Mouse (Mus musculus): ENCODE results near the gene Ccdc47. TPM values are rescaled to one million over a fixed set of nuclear protein-coding genes. Genes with fewer than 3 reads are reported as not detected.

Ccdc47 gene
- polyA plus RNA-seq, 1 experiment, result 3.0 TPM

DNA sequence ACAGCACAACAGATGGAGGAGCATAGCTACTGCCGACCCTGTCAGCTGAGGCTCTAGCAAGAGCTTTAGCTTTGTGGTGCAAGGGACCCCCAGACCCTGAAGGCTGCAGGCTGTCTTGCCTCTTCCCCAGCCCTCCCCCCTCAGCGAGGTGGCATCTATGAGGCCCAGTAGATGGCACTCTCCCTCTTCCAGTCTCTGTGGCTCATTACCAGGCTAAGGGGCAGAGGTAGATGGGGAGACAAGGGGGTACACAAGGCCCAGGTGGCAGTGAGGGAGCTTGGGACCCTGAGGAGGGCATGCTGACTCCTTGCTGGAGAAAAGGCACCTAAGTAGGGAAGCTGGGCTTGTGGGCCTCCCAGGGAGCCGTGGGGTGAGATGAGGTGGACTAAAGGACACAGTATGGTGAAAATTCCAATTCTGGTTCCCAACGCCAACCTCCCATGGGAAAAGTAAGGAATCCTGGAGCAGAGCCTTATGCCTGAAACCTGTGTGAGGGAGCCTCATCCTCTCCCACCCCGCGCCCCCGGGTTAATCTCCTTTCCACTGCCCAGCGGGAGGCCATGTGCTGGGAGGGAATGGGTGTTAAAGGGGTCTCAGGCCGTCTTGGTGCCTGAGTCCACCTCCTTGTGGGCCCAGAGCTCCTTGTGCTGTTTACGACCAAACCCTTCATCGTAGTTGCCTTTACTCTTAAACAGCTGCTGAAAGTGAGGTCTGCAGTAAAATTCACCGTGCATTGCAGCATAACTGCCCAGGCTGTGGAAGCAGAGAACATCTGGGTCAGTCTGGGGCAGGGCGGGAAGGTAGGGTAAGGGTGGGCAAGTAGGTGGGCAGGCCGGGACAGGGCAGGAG lies 57.8 kb downstream of the Ccdc47 start:
- TF ChIP-seq GATA1 (IDR thresholded peaks at IDR 0.05; ENCODE audit: low read length), result no peak

GRCm38 (mm10) chr11:106157154-106157553 lies 59.0 kb downstream of the Ccdc47 start:
- TF ChIP-seq GATA1 (IDR thresholded peaks at IDR 0.05; ENCODE audit: low read length), result no peak

GRCm38 (mm10) chr11:106156257-106156656 lies 59.9 kb downstream of the Ccdc47 start:
- TF ChIP-seq GATA1 (IDR thresholded peaks at IDR 0.05; ENCODE audit: low read length), result no peak

- no peak for TF ChIP-seq GATA1 (IDR thresholded peaks at IDR 0.05; ENCODE audit: low read length)
Measured at GRCm38 (mm10) chr11:106155761-106156160, 60.4 kb downstream of the Ccdc47 start.

- no peak for TF ChIP-seq GATA1 (IDR thresholded peaks at IDR 0.05; ENCODE audit: low read length)
Measured at GRCm38 (mm10) chr11:106154770-106155169, 61.4 kb downstream of the Ccdc47 start.

DNA sequence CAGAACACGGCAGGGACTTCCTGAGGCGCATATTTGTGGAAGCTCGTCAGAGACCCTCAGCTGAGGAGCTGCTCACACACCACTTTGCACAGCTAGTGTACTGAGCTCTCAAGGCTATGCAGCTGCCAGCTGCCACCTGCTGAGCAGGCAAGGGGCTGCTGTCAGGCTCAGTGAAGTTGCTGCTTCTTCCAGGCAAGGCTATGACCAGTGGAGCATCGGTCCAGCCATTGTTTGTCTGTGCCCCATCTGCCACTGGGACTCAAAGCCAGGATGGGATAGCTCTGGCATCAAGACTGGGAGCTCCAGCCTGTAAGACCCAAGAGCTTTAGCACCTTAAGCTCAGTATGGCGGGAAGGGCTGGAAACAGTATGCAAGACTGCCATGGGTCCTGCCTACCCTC lies 62.1 kb downstream of the Ccdc47 start:
- no peak for TF ChIP-seq GATA1 (IDR thresholded peaks at IDR 0.05; ENCODE audit: low read length)

DNA sequence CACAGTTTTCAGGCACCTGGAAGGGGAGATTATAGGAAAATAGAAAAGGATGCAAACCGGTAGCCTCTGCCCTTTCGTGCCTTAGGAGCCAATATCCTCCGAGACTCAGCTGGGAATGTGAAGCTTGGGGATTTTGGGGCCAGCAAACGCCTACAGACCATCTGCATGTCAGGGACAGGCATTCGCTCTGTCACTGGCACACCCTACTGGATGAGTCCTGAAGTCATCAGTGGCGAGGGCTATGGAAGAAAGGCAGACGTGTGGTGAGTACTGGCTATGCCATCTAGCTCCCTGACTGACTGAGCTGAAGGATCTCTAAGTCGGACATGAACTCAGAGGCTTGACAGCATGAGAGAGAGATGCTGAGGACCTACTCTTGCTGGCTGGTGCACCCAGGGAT lies 64.0 kb downstream of the Ccdc47 start:
- no peak for TF ChIP-seq GATA1 (IDR thresholded peaks at IDR 0.05; ENCODE audit: low read length)

DNA sequence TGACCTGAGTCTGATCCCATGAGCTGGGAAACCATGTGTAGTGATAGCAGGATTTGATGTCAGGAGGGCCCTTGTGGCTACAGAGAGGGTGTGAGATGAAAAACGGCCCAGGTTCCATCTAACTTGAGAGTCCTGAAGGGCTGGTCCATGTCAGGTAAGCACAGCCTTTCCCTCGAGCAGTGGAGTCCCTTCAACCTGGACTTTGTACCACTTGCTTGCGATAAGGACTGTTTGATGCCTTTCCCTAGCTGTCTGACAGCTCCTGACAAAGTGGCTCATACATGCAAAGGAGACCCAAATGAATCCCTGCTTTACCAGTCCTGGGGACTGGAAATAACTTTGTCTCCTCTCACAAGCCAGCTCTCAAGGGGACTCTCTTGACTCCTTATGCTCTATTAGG lies 64.9 kb downstream of the Ccdc47 start:
- TF ChIP-seq GATA1 (IDR thresholded peaks at IDR 0.05; ENCODE audit: low read length), result no peak

Other genes with a start within 250 kb of the Ccdc47 start
- not detected in 2 replicates for gene Ace, start 248.4 kb downstream of the Ccdc47 start, polyA plus RNA-seq (2012)
- not detected in 2 replicates for gene Ace3, start 221.7 kb downstream of the Ccdc47 start, polyA plus RNA-seq (2012)
- not detected in 2 replicates for gene Kcnh6, start 208.2 kb downstream of the Ccdc47 start, polyA plus RNA-seq (2012)
- gene Dcaf7, start 179.5 kb downstream of the Ccdc47 start, polyA plus RNA-seq (2012), result 37.1 and 91.6 TPM in 2 replicates
- 19.8 and 20.1 TPM in 2 replicates for gene Taco1, start 150.3 kb downstream of the Ccdc47 start, polyA plus RNA-seq (2012)
- 3.1 and 3.5 TPM in 2 replicates for gene Map3k3, start 131.7 kb downstream of the Ccdc47 start, polyA plus RNA-seq (2012)
- not detected in 2 replicates for gene Gm10840, start 55.5 kb downstream of the Ccdc47 start, polyA plus RNA-seq (2012)
- gene Limd2, start 55.5 kb downstream of the Ccdc47 start, polyA plus RNA-seq (2012), result 218 and 245 TPM in 2 replicates
- 34.1 and 40.1 TPM in 2 replicates for gene Strada, start 14.2 kb downstream of the Ccdc47 start, polyA plus RNA-seq (2012)
- 29.6 and 36.2 TPM in 2 replicates for gene Ddx42, start 582 bp upstream of the Ccdc47 start, polyA plus RNA-seq (2012)
- 7.3 and 23.1 TPM in 2 replicates for gene Ftsj3, start 39.7 kb upstream of the Ccdc47 start, polyA plus RNA-seq (2012)
- gene Psmc5, start 39.8 kb upstream of the Ccdc47 start, polyA plus RNA-seq (2012), result 54.4 and 72.5 TPM in 2 replicates
- 109 and 155 TPM in 2 replicates for gene Smarcd2, start 56.6 kb upstream of the Ccdc47 start, polyA plus RNA-seq (2012)
- 0.04 TPM in 1 of 2 replicates, not detected in the other for gene Tcam1, start 60.3 kb upstream of the Ccdc47 start, polyA plus RNA-seq (2012)
- not detected in 2 replicates for gene Gh, start 85.5 kb upstream of the Ccdc47 start, polyA plus RNA-seq (2012)
- gene Cd79b, start 98.4 kb upstream of the Ccdc47 start, polyA plus RNA-seq (2012), result not detected in 2 replicates
- not detected in 2 replicates for gene Scn4a, start 136.9 kb upstream of the Ccdc47 start, polyA plus RNA-seq (2012)
- gene Prr29, start 149.1 kb upstream of the Ccdc47 start, polyA plus RNA-seq (2012), result not detected in 2 replicates
- 50.5 and 63.1 TPM in 2 replicates for gene Icam2, start 171.7 kb upstream of the Ccdc47 start, polyA plus RNA-seq (2012)

All from G1E-ER4 (cell line).